Mouse (Mus musculus) bone marrow macrophage, adult 2 months (primary cell): ENCODE data around the gene Sh3tc1. TPM values are rescaled to one million over a fixed set of nuclear protein-coding genes. Genes with fewer than 3 reads are reported as not detected.
A peak's percentile ranks its signal among the peaks of the same experiment; 100 is the strongest.

Experiments
- H3K27ac ChIP-seq: 2 replicates; pipeline ENCODE4 v1.5.1; 2012; ENCODE audit warnings: low read depth, low read length; ENCODE audit not compliant: insufficient read depth
- H3K4me1 ChIP-seq: 2 replicates; pipeline ENCODE4 v1.6.1; 2012; ENCODE audit warnings: low read length; ENCODE audit not compliant: control insufficient read depth, insufficient read depth
- H3K4me3 ChIP-seq: 2 replicates; pipeline ENCODE4 v1.5.1; 2012; ENCODE audit warnings: mild to moderate bottlenecking, low read length, moderate library complexity; ENCODE audit not compliant: insufficient read depth
- CTCF ChIP-seq: IDR thresholded peaks from 2 replicates; pipeline ENCODE4 v1.5.1; 2012; ENCODE audit warnings: low read depth, mild to moderate bottlenecking, low read length, moderate library complexity
- POLR2A ChIP-seq: IDR thresholded peaks from 2 replicates; pipeline ENCODE4 v1.6.1; 2012; ENCODE audit warnings: mild to moderate bottlenecking, low read depth, low read length, borderline replicate concordance
- polyA plus RNA-seq: library from polyadenylated mRNA; stranded (reverse); fragments of >200 nt; gene quantifications from 2 replicates; pipeline ENCODE4 v1.2.4, GENCODE M21; 2012; ENCODE audit not compliant: missing spikeins, insufficient read depth, insufficient read length

Sh3tc1 gene
- polyA plus RNA-seq, 1 experiment: 18.2 TPM

DNA sequence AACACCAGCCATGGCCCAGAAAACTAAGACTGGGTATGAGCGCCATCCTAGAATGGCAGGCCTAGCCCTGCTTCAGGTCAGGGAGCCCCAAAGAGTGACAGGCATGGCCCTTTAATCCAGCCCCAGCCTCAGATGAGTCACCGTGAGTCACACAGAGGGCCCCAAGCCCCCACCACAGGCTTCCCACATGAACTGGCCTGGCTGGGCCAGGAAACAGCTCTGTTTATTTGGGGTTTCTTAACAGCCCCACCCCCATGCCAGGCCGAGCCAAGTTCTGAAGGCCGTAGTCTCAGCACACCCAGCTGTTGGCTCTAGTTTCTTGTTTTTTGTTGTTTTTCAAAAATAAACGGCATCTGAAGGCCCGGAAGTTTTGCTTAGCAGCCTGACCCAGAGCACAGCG is 66.7 kb downstream of the Sh3tc1 start:
- Histone ChIP-seq H3K27ac (peak overlapping the region; percentile 87), H3K4me1 (peaks cover 47% of the 10 kb centered on the region), H3K4me3 (0 out of 2 replicates have a peak overlapping the region, but pooled peaks have one; percentile 5)

GRCm38 (mm10) chr5:35672581-35672980 is 67.2 kb downstream of the Sh3tc1 start:
- Histone ChIP-seq H3K27ac (peak overlapping the region; percentile 87), H3K4me1 (peaks cover 47% of the 10 kb centered on the region), H3K4me3 (0 out of 2 replicates have a peak overlapping the region, but pooled peaks have one; percentile 5)
- TF ChIP-seq POLR2A: no peak
- no peak for TF ChIP-seq CTCF

More for the DNA sequence above, 66.7 kb downstream of the Sh3tc1 start:
- TF ChIP-seq CTCF: no peak
- TF ChIP-seq POLR2A: no peak

DNA sequence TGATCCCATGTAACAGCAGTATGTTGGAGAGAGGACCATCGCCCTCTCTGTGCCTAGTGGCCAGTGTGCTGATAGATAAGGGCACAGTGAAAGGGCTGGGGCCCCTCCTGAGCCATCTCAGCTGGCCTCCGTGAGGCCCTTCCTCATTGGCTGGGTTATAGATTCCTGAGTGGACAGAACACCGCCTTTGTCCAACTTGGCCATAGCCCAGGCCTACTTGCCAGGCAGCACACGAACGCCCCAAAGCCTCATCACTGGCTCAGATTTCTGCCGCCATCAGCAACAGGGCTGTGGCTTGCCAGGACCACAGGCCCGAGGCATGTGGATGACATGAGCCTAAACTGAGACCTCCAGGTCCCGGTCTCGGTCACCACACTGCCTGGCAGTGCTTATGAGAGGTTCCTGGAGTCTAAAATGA is 68.3 kb downstream of the Sh3tc1 start:
- Histone ChIP-seq H3K4me1 (peaks cover 52% of the 10 kb centered on the region), H3K4me3 (no peak overlapping the region), H3K27ac (peak overlapping the region; percentile 60)
- TF ChIP-seq CTCF (no peak), POLR2A (no peak)

GRCm38 (mm10) chr5:35670412-35670801 is 69.4 kb downstream of the Sh3tc1 start:
- TF ChIP-seq CTCF (no peak), POLR2A (no peak)
- H3K4me3 ChIP-seq: no peak overlapping the region
- peak overlapping the region; percentile 64 for H3K27ac ChIP-seq
- peaks cover 52% of the 10 kb centered on the region for H3K4me1 ChIP-seq

GRCm38 (mm10) chr5:35669747-35670411 is 69.9 kb downstream of the Sh3tc1 start:
- TF ChIP-seq POLR2A: no peak
- no peak for TF ChIP-seq CTCF
- Histone ChIP-seq H3K4me1 (peaks cover 52% of the 10 kb centered on the region), H3K27ac (peak overlapping the region; percentile 36), H3K4me3 (no peak overlapping the region)

DNA sequence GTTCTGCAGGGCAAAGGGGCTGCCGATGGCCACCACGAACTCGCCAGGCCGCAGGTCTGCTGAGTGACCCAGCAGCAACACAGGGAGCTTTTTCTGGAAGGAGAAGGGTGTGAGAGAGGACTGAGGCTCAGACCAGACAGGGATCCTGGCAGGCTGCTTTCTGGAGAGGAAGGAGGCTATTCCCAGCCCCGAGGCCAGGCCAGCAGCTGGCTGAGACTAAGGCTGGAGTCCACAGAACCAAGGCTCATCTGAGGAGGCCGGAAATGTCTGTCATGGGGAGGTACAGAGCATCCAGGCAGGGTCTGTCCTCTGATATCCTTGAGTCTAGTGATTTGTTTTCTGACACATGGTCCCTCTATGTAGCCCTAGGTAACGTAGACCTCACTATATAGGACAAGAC is 73.6 kb downstream of the Sh3tc1 start:
- H3K27ac ChIP-seq: no peak overlapping the region
- peaks cover 18% of the 10 kb centered on the region for H3K4me1 ChIP-seq
- no peak for TF ChIP-seq CTCF
- no peak for TF ChIP-seq POLR2A
- H3K4me3 ChIP-seq: no peak overlapping the region

- TF ChIP-seq POLR2A: no peak
- TF ChIP-seq CTCF: no peak
- H3K4me3 ChIP-seq: no peak overlapping the region
- H3K4me1 ChIP-seq: peaks cover 3% of the 10 kb centered on the region
- no peak overlapping the region for H3K27ac ChIP-seq
Observed at GRCm38 (mm10) chr5:35662021-35662545, 77.7 kb downstream of the Sh3tc1 start.

- H3K4me1 ChIP-seq: no peaks in the 10 kb centered on the region
- TF ChIP-seq POLR2A (no peak), CTCF (no peak)
- H3K27ac ChIP-seq: no peak overlapping the region
- H3K4me3 ChIP-seq: no peak overlapping the region
Observed at GRCm38 (mm10) chr5:35661210-35661609, 78.6 kb downstream of the Sh3tc1 start.

GRCm38 (mm10) chr5:35659503-35659902 is 80.3 kb downstream of the Sh3tc1 start:
- Histone ChIP-seq H3K4me3 (no peak overlapping the region), H3K4me1 (no peaks in the 10 kb centered on the region), H3K27ac (no peak overlapping the region)
- TF ChIP-seq POLR2A (no peak), CTCF (no peak)

DNA sequence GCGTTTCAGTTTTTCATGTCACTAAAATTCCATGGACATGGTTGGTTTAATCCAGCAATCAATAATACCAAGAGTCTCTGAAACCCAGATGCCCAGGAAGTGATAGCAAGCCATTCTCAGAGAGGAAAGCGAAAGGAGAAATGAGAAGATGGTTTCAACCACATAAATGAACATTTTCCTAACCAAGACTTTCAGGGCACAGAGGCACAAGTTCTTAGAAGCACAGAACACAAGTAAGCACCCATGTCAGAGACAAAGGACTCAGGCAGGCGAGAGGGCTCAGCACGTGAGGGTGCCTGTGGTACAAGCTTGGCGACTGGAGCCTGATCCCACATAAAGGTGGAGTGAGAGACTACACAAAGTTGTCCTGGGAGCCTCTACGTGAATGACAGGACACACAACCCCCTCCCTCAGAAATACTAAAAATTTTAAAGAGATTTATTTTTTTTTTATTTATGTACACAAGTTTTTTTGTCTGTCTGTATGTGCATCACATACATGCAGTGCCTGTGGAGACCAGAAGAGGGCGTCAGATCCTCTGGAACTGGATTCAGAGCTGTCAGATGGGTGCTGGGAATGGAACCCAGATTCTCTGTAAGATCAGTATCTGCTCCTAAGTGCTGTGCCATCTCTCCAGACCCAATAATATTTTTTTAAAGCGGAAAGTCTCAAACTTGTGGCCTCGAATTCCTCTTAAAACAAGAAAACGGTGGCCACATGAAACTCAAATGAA is 83.9 kb downstream of the Sh3tc1 start:
- H3K27ac ChIP-seq: no peak overlapping the region
- H3K4me1 ChIP-seq: no peaks in the 10 kb centered on the region
- no peak for TF ChIP-seq POLR2A
- no peak for TF ChIP-seq CTCF
- H3K4me3 ChIP-seq: no peak overlapping the region
